Mouse (Mus musculus) adrenal gland, postnatal 10 days (tissue): ENCODE results near the gene Ccne1. TPM values are rescaled to one million over a fixed set of nuclear protein-coding genes. Genes with fewer than 3 reads are reported as not detected.
"Not testable (repeated sequence)": the region's sequence is repeated elsewhere in the genome, so short reads cannot be mapped to it uniquely, and the experiment has no call there.

Experiments used
- DNase-seq: peaks from one replicate; pipeline ENCODE4 v3.0.0; 2021; ENCODE audit warnings: mixed read lengths
- long read RNA-seq, 2 experiments: library from polyadenylated mRNA; stranded (forward); transcript quantifications; one replicate each; pipeline ENCODE4 v2.0.0; 2021
- total RNA-seq, 2 experiments: library from RNA; stranded (reverse); gene quantifications; 2 replicates each; pipeline ENCODE4 v1.2.3; 2021

The Ccne1 gene
- 10 to 100 TPM; 10.0 to 10.8 TPM for total RNA-seq
- long read RNA-seq, experiment 1, transcript Ccne1-201 (12 exons, 2,000 nt) = major isoform, 14 of 18 reads
- long read RNA-seq, experiment 1, partial matches to known transcripts = 2 of 18 reads
- long read RNA-seq, experiment 1, other reads (novel, unspliced or antisense) = 2 of 18 reads
- long read RNA-seq, experiment 2, transcript Ccne1-201 (12 exons, 2,000 nt) = major isoform, 13 of 15 reads
- long read RNA-seq, experiment 2, partial matches to known transcripts = 0 of 15 reads
- long read RNA-seq, experiment 2, other reads (novel, unspliced or antisense) = 2 of 15 reads

DNA sequence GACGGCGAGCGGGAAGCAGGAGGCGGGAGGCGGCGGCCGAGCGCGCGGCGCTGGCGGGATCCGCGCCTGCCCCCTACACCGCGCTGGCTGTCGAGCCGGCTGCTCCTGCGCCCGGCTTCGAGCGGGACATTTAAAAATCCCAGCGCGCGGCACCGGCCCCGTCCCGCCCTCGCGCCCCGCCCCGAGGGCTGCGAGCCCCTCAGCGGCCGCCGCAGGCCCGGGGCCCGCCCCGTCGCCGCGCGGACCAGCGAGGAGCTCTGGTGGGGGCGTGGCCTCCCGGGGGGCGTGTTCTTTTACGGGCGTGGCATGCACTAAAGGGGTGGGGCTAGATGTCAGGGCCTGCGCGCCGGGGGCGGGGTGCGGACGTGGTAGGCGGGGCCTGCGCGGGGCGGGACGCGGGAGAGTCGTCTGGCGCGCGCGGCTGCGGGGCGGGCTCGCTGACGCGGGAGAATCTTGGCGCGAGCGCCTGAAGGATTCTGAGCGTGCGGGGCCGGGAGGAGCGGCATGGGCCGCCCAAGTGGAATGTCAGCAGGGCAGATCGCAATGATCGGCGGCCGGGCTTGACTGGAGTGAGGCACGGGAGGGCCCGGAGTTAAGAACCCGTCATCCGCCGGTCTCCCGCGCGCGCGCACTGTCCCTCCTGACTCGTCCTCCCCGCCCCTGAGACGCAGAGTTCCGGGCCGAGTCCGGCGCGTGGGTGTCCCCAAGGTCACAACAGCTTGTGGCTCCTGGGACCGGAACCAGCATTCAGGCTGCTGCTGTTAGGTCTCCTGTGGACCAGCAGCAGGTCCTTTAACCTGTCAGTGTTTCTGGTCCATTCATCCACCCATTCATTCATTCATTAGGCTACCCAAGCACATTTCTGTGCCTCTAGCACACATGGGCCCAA, at the start of gene Ccne1:
Gene Ccne1, minus strand, starts transcription at position 164 of the 889 bp plus-strand sequence.
- DNase-seq = peak; percentile 100

DNA sequence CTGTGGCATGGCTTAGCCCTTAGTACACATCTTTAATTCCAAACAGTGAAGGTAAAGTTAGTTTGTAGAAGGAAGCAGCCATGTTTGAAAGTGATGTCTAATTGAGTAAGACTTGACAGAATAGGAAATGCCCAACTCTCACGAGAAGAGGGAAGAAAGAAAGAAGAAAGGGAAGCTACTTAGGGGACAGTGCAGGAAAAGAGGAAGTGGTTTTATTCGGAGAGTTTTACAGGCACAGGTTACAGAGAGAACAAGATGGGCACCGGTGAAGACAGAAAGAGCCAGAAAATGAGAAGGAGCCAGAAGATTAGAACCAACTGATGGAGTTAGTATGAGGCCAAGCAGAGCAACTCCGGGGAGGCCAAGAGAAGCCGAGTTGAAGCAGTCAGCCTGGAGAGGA, 48.5 kb upstream of the Ccne1 start:
- no peak for DNase-seq

DNA sequence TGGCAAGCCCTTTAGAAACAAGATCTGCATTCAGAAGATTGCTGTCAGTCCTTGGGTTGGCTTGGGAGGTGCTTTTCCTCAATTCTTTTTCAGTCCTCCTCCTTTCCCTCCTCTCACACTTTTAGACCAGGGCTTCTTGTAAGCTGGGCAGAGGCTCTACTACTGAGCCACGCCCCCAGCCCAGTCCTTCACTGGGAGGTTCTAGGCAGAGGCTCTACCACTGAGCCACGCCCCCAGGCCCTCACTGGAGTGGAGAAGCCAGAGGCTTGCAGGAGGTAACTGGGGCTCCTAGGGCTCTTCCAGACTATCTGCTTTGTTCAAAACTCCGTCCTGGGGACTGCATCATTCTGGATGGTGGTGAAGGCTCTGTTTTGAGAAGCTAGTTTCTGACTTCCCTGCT, 45.2 kb upstream of the Ccne1 start:
- DNase-seq = no peak

DNA sequence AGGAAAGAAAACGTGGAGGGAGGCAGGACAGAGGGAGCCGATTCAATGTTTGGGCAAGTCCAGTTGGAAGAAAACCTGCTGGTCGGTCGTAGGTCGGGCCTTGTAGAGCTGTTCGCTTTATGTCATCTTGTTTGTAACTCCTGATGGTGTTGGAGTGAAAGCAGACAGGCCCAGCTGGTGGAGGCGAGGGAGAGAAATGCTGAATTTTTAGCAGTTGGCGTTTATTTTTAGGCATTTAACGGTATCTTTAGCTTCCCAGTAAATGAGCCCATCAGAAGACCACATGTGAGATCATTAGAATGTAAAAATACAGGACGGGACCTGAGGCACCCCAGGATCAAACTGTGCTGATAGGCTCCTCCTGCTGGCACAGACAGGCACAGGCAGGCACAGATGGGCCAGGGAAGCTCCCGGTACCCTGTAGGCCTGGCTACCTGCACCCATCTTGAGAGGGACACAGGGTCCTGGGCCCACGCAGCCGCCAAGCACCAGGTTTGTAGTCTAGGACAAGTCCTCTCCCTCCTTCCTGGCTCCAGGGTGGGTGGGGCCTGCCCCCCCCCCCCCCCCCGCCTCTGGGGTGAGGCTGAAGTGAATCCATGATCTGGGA, 44.5 kb upstream of the Ccne1 start:
- no peak for DNase-seq

DNA sequence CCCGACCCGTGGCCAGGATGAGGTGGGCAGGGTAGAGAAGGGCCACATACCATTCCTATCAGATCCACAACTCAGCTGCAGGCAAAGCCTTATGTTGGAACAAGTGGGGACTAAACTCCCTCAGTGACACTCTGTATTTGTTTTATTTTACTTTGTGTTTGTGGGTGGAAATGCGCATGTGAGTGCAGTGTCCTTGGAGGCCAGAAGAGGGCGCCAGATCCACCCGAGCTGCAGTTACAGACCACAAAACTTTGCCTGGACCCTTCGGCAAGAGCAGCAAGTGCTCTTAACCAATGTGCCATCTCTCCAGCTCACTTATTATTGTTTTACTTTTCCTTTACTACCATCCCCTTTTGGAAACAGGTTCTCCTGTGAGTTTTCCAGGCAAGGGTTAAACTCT, 40.1 kb upstream of the Ccne1 start:
- no peak for DNase-seq

DNA sequence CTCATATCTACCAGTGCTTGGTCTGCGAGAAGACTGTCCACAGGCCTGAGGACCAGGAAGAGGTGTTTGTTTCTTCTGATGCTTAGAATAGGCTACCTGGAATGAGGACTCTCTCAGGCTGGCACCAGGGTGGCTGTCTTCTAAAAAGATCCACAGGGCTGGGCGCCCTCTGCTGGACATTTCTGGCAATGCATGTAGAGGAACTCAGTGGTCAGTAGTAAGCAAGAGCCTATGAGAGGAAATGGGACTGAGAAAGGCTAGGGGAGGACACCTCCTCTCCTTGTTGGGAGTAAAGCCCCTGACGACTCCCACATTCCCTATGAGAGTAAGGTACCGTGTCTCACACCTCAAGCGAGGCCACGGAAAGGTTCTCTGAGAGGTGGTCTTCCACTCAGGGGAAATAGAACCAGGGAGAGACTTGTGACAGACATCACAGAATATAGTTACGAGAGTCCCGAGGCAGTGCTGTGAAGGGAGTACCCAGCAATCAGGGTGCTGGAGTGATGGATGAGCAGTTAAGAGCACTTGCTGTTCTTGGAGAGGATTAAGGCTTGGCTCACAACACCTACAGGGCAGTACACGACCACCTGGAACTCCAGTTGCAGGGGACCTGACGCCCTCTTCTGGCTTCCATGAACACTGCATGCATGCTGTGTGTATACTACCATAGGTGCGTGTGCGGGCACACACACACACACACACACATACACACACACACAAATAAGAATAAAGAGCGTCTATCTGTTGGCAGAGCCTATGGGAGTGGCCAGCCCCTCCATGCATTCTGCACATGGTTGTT, 34.6 kb upstream of the Ccne1 start:
- DNase-seq = peak; percentile 90

DNA sequence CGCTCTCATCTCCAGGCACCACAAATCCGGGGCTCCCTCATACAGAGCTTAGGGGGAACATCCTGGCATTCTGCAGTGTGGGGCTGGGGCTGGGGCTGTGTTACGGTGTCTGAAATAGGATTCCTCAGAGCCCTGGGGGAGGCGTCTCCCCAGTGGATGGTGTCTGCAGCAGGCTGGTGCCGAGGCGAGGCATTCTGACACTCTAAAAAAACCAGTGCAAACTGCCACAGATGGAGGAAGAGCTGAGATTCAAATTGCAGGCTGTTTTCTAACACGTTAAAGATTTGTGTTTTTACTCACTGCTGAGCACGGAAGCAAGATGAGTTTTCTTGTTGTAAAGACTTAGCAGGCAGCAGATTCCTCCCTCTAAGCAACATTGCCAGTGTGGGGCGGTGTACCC, 33.0 kb upstream of the Ccne1 start:
- DNase-seq = no peak

DNA sequence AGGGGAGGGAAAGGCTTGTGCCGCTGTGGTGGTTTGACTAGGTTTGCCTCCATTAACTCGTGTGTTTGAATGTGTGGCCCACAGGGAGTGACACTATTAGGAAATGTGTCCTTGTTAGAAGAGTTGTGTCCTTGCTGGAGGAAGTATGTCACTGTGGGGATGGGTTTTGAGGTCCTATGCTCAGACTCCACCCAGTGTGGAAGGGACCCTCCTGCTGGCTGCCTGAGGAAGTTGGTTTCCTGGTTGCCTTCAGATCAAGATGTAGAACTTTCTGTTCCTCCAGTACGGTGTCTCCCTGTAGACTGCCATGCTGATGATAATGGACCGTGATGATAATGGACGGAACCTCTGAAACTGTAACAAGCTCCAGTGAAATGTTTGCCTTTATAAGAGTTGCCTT, 27.1 kb upstream of the Ccne1 start:
- no peak for DNase-seq

DNA sequence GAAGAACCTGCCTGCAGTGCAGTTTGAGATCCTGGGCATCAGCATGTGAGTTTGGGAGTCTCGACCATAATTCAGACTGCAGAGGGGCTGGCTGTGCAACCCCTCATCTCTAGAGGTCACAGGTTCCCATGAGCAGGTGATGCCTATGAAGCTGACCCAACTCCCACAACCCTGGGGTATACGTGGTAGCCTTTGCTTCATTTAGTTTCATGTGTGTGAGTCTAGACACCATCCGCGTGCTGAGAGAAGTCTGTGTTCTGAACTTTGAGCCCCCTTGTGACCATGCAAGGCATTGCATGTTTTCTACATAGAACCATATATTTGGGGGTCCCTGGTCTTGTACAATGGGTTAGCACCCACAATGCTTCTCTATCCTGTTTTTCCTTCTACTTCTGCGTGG, 23.9 kb upstream of the Ccne1 start:
- peak; percentile 57 for DNase-seq

DNA sequence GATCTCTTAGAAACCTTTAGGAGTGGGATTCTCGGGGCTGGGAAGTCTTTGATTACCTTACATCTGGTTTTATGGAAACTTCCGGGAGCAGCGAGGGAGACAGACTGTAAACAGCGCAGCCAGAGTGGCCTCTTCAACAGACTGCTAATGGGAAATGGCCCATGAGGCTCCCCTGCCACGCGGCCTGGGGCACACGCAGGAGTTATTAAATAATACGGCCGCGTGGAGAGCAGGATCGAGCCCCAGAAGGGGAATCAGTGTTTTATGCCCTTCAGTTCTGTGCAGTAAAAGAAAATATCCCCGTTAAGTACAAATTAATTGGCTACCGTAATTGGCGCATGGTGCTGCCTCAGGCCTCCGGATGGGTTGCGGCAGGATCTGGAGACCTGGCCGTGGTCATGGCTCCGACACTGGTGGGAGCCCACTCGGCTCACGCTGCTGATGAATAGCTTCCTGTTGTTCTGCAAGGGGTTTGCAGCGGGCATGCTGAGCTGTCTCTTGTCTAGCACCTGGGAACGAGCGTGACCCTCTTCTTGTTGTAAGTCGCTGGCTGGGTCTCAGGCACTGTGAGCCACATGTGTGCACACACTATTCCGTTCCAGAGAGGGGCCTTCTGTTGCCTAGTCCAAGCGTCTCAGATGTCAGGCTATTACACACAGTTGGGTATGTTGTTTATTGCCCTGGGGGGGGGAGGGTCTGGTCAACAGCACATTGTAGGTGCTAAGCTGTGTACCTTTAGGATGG, 22.8 kb upstream of the Ccne1 start:
- no peak for DNase-seq

DNA sequence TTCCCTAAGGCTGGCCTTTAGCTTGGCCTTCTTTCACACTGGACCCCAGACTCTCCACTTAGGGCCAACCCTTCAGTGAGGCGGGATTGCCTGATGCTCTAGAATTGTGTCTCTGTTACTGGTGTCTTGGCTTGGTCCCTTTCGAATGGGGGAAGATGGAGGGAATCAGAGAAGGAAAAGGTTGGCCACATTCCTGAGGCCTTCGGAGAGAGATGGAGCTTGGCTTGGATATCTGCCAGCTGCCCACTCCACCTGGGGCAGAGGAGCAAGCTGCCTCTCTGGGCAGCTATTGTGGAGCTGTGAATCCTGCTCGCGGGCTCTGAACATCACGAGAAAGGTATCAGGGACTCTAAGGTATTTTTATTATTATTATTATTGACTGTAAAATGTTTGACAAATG, 22.2 kb upstream of the Ccne1 start:
- no peak for DNase-seq

DNA sequence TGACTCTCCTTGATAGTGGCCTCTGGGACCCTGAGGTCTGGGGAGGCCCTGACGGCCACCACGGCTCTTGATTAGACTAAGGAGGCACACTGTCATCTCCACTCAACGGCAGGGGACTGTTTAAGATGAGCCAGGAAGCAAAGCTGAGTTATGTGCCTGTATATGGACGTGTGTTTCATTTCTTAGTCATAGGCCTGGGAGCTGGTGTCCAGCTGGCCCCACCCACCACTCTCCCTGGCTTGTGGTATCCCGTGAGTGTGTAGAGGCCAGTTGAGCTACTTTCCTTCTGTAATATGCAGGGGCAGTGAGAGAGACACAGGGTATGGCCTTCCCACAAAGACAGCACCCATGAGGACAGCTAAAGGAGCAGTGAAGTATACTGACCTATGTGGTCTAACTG, 20.9 kb upstream of the Ccne1 start:
- not testable (repeated sequence) for DNase-seq

DNA sequence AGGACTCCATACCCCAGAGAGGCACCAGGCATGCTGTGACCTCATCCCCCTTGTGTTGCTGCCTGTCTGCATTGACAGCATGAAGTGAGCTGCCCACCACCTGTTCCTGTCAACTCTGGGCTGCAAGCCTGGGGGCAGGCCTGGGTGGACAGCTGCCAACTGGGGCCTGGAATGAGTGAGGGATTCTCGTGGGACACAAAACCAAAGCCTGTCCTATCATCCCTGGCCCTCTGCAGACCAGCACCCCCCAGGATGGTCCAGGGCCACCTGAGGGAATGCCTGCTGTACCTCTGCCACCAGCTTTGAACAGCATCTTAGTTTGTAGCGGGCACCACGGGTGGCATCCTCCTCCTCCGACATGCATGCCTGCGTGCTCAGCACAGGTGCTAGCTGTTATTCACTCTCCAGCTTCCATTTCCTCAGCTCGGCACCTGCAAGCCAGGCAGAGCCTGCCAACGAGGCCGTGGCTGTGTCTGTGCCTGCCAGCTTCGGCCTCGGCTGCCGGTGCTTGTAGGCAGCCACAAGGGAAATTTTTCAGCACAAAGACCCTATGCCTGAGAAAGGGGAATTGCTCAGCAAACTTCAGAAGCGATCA, 18.3 kb upstream of the Ccne1 start:
- no peak for DNase-seq

DNA sequence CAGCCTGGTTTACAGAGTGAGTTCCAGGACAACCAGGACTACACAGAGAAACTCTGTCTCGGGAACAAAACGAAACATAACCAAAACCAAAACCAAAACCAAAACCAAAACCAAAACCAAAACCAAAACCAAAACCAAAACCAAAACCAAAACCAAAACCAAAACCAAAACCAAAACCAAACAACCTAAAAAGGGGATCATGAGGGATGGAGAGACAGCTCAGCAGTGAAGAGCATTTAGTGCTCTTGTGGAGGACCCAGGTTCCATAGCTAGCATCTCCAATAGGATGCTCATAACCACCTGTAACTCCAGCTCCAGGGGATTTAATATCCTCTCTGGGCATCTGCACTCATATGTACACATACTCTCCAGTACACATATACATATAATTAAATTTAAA, 16.8 kb upstream of the Ccne1 start:
- DNase-seq = not testable (repeated sequence)

DNA sequence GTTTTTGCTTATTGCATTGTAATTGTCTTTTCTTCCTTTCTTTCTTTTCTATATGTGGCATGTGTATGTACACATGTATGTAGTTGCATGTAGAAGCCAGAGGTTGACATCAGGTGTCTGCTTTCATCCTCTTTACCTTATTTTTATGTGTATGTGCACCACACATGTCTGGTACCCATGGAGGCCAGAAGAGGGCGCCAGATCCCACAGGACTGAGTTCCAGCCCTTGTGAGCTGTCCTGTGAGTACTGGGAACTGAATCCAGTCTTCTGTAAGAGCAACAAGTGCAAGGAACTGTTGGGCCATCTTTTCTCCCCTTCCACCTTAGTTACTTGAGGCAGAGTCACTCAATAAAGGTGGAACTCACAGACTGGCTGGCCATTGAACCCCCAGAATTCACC, 11.3 kb upstream of the Ccne1 start:
- DNase-seq = no peak

DNA sequence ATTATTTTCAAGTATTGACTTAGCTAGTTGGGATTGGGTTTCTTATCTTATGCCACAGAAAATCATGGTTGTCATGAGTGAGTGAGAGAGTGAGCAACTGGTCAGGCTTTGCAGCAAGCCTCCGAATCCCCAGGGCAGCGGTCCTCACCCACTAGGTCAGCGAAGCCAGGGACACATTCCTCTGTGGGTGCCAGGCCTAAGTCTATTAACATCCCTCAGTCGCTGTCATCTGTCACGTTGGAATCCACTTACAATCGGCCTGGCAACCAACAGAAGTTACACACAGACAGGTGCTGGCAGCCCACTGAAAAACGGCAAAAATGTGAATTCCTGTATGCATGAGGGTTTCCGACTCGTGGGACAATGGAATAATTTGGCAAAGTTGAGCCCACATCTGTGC, 5.1 kb upstream of the Ccne1 start:
- DNase-seq = no peak

DNA sequence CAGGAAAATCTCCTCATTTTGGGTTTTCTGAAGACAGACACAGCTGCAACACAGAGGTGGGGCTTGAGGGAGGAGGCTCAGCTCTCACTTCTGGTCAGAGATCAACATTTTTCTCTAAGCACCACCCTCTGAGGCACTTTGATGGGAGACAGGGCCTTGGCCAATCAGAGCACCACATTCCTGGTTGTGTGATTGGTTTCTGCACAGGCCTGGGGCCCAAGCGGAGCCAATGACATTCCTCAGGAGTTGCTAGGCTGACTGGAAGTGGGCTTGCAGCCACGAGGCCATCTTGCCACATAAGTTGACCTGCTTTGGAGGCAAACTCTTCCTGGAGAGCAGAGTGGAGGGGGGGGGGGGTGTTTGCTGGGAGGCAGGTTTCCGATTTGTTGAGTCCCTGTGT, 4.7 kb upstream of the Ccne1 start:
- DNase-seq = peak; percentile 75

DNA sequence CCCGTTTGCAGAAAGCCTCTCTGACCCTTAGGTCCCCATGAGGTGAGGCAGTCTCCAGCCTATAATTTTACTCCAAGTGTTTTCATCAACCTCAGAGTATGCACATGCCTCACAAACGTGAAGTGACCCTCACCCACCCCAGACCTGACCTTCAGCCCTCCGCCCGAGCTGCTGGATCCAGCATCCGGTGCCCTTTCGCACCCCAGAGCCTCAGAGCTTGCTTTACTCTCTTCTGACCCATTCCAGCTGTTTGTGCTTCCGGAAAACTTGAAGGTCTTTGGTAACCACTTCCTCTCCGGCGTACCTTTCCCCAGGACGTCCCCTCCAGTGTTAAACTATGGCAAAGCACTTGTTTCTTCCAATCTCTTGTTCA, 912 bp upstream of the Ccne1 start:
- no peak for DNase-seq

DNA sequence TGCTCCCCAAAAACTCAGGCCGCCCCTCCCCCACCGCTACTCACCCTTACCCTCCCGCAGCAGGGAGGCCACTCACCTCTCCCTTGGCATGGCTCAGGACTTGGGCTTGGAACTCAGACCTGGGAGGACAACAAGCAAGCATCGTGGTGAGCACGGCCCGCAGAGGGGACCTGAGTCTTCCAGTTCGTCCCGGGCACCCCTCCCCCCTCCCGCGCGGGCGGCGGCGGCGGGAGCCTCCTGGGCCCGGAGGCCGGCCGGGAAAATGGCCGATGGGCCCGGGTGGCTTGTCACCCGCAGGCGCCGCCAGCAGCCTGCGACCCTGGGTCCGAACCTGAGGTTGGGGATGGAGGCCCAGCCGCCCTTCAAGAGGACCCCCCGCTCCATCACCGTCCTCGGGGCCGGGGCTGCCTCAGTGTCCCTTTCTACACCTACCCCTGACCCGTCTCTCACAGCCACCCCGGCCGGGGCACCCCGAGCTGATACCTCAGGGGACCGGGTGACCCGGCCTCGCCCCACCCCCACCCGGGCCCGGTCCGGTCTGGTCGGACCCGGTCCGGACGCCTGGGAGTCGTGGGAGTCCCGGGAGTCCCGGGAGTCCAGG, 523 bp downstream of the Ccne1 start:
- DNase-seq = peak; percentile 61

DNA sequence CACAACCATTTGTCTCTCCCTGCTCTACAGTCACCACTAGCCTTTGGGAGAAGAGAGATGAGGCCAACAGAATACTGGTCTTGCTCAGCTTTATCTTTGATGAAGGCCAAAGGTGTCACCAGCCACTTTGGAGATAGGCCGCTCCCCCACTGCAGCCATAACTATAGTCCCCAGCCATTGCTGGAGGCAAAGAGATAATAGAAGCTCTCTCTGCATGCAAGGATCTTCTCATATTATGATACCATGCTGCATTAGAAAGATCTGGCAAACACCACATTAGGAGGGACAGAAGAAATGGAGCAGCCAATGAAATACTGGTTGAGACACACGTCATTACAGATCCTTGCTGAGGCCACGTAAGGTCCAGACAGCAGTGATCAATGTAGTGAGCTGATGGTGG, 2.0 kb downstream of the Ccne1 start:
- DNase-seq = no peak

DNA sequence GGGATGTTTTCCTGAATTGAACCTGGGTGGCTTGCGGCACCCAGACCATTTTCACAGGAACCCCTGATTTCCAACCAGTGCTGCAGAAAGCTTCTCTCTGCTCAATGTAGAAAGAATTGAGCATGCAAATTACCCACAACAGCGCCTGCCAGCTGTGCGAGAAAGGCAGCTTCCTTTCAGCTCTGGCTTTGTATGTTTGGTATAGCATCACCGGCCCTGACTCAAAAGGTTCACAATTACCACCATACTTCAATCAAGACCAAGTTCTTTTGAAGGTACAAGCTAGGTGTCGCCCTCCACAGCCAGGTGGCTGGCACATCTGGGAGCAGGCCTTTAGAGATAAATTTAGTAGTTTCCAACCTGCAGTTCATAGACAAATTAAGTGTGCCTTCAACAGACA, 3.2 kb downstream of the Ccne1 start:
- DNase-seq = no peak
